Mouse (Mus musculus) leukemia stem cell, adult 10-12 weeks (primary cell): ENCODE measurements around the gene Gm9495. TPM values are rescaled to one million over a fixed set of nuclear protein-coding genes. Genes with fewer than 3 reads are reported as not detected.

ENCODE experiments used
- polyA plus RNA-seq: library from polyadenylated mRNA; stranded (reverse); fragments of >175 nt; gene quantifications from 2 replicates; pipeline ENCODE4 v1.2.3, GENCODE M21; 2012; ENCODE audit warnings: low replicate concordance

Gm9495 gene
- polyA plus RNA-seq, result not detected in 2 replicates

DNA sequence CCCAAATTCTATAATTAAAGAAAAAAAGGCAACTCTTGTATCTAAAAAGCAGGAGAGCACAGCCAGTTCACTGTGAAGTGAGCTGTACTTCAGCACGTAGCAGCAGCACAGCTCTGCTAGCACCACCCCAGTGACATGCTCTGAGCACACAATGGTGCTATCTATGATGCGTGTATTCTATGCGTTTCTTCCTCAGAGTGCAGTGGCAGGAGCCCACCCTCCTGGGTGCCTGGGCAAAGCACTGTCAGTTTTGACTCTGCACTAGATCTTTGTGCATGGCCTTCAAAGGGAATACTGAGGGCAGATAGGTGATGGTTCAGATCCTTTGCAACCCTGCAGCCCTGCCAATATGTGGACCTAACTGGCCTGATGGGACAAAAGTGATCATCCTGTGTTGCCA, at the start of gene Gm9495:
Gene Gm9495, minus strand, starts transcription at position 101 of the 400 bp plus-strand sequence.

Other genes with a start within 250 kb of the Gm9495 start
- gene Zfp930, start 244.5 kb downstream of the Gm9495 start, polyA plus RNA-seq, result 2.5 TPM in 1 of 2 replicates, not detected in the other
- not detected in 2 replicates for gene D130040H23Rik, start 182.5 kb downstream of the Gm9495 start, polyA plus RNA-seq
- not detected in 2 replicates for gene Gm7697, start 69.4 kb upstream of the Gm9495 start, polyA plus RNA-seq
- gene Zfp868, start 172.0 kb upstream of the Gm9495 start, polyA plus RNA-seq, result 0.45 and 0.89 TPM in 2 replicates
- 0.05 TPM in 1 of 2 replicates, not detected in the other for gene Zfp964, start 200.9 kb upstream of the Gm9495 start, polyA plus RNA-seq